9 mouse cellular contexts compared by ENCODE assay signal in genomic region chr2:168268033-168268432, GRCm38 (mm10). TPM values are rescaled to one million over a fixed set of nuclear protein-coding genes. Genes with fewer than 3 reads are reported as not detected.
A peak's percentile ranks its signal among the peaks of the same experiment; 100 is the strongest.
DNase-seq lines count a peak whose midpoint lies in the region; ATAC-seq and TF ChIP-seq lines count a peak whose summit lies in the region.
"Had no signal": no experiment of that assay in that cellular context is flagged by ENCODE, and none has a peak within 500 bp of the region (broad histone marks: within the 10 kb centered on the region; RNA-seq: fewer than 3 reads in every experiment).

No protein-coding gene starts in this region.

- no peaks in the 10 kb centered on the region for H3K36me3 ChIP-seq in forebrain, embryonic 14.5 days (ENCODE audit: control insufficient read depth, insufficient read depth, low read length)
- 0 out of 2 replicates have a peak, but pooled peaks cover 4% of the 10 kb centered on the region for H3K36me3 ChIP-seq in forebrain, embryonic 15.5 days
- no peaks in the 10 kb centered on the region for H3K36me3 ChIP-seq in E14TG2a.4 (ENCODE audit: insufficient read depth, low read length)
- H3K36me3 ChIP-seq in embryonic facial prominence, embryonic 14.5 days (ENCODE audit: control insufficient read depth, insufficient read depth, low read length): no peaks in the 10 kb centered on the region
- H3K36me3 ChIP-seq in stomach, postnatal 0 days (ENCODE audit: control insufficient read depth, insufficient read depth, low read length): no peaks in the 10 kb centered on the region

- no peak overlapping the region for H3K27ac ChIP-seq in forebrain, embryonic 14.5 days (ENCODE audit: low read depth, low read length)
- H3K27ac ChIP-seq in forebrain, embryonic 15.5 days (replicated peaks): no peak overlapping the region
- no peak overlapping the region for H3K27ac ChIP-seq in embryonic facial prominence, embryonic 14.5 days (replicated peaks; ENCODE audit: low read depth, low read length)
- H3K27ac ChIP-seq in stomach, postnatal 0 days (replicated peaks): no peak overlapping the region

- H3K9ac ChIP-seq in forebrain, embryonic 14.5 days (ENCODE audit: low read length): no peak overlapping the region
- H3K9ac ChIP-seq in forebrain, embryonic 15.5 days (replicated peaks): no peak overlapping the region
- no peak overlapping the region for H3K9ac ChIP-seq in embryonic facial prominence, embryonic 14.5 days (ENCODE audit: low read depth, low read length)
- H3K9ac ChIP-seq in stomach, postnatal 0 days (ENCODE audit: low read length): no peak overlapping the region

- H3K4me2 ChIP-seq in forebrain, embryonic 14.5 days (ENCODE audit: low read length): no peak overlapping the region
- H3K4me2 ChIP-seq in forebrain, embryonic 15.5 days (replicated peaks): no peak overlapping the region
- peak overlapping the region; percentile 39; the same call in 1 of the 2 replicates for H3K4me2 ChIP-seq in embryonic facial prominence, embryonic 14.5 days (ENCODE audit: low read depth, low read length)
- H3K4me2 ChIP-seq in stomach, postnatal 0 days (replicated peaks; ENCODE audit: low read depth): no peak overlapping the region

- DNase-seq in forebrain, embryonic 14.5 days (ENCODE audit: low spot score): peak; percentile 36
- DNase-seq in embryonic facial prominence, embryonic 14.5 days (ENCODE audit: low spot score): no peak
- DNase-seq in liver: peak; percentile 45
- DNase-seq in stomach, postnatal 0 days (ENCODE audit: low spot score): peak; percentile 32
- no peak for DNase-seq in left cerebral cortex, adult 8-10 months (ENCODE audit: low spot score in 2 of 2)
- no peak for DNase-seq in T-cell, adult 2 months (ENCODE audit: low spot score)

- no peak for TF ChIP-seq EP300 in stomach, postnatal 0 days (optimal IDR thresholded peaks at IDR 0.05)

- H3K27me3 ChIP-seq in forebrain, embryonic 14.5 days (replicated peaks; ENCODE audit: control insufficient read depth, insufficient read depth, low read length): no peaks in the 10 kb centered on the region
- no peaks in the 10 kb centered on the region for H3K27me3 ChIP-seq in forebrain, embryonic 15.5 days
- peaks cover 70% of the 10 kb centered on the region for H3K27me3 ChIP-seq in E14TG2a.4 (ENCODE audit: insufficient read depth, low read length)
- no peaks in the 10 kb centered on the region for H3K27me3 ChIP-seq in embryonic facial prominence, embryonic 14.5 days (replicated peaks; ENCODE audit: control insufficient read depth, insufficient read depth, low read length)
- no peaks in the 10 kb centered on the region for H3K27me3 ChIP-seq in stomach, postnatal 0 days (ENCODE audit: control insufficient read depth, insufficient read depth, low read length)

- TF ChIP-seq CTCF in E14TG2a.4 (conservative IDR thresholded peaks at IDR 0.05; ENCODE audit: low read length): peak; percentile 88
- TF ChIP-seq CTCF in stomach, postnatal 0 days (IDR thresholded peaks at IDR 0.05; ENCODE audit: low read depth): peak; percentile 68

- 55% methylated on average over 7 of the region's 7 CpGs for WGBS in forebrain, embryonic 14.5 days
- WGBS in forebrain, embryonic 15.5 days: 44% methylated on average over 7 of the region's 7 CpGs
- WGBS in embryonic facial prominence, embryonic 14.5 days: 36% methylated on average over 7 of the region's 7 CpGs
- 32% methylated on average over 7 of the region's 7 CpGs for WGBS in stomach, postnatal 0 days

- H3K4me1 ChIP-seq in forebrain, embryonic 14.5 days (ENCODE audit: control insufficient read depth, insufficient read depth, low read length): no peaks in the 10 kb centered on the region
- H3K4me1 ChIP-seq in forebrain, embryonic 15.5 days: no peaks in the 10 kb centered on the region
- peaks cover 12% of the 10 kb centered on the region for H3K4me1 ChIP-seq in E14TG2a.4 (replicated peaks; ENCODE audit: low read depth, low read length)
- H3K4me1 ChIP-seq in embryonic facial prominence, embryonic 14.5 days (ENCODE audit: control insufficient read depth, insufficient read depth, low read length): no peaks in the 10 kb centered on the region
- H3K4me1 ChIP-seq in stomach, postnatal 0 days (replicated peaks; ENCODE audit: control insufficient read depth, insufficient read depth): no peaks in the 10 kb centered on the region

- no peak overlapping the region for H3K4me3 ChIP-seq in forebrain, embryonic 14.5 days (ENCODE audit: low read depth, low read length)
- no peak overlapping the region for H3K4me3 ChIP-seq in forebrain, embryonic 15.5 days
- H3K4me3 ChIP-seq in E14TG2a.4 (replicated peaks; ENCODE audit: low read length): peak overlapping the region; percentile 71
- H3K4me3 ChIP-seq in embryonic facial prominence, embryonic 14.5 days (ENCODE audit: low read depth, low read length): no peak overlapping the region
- no peak overlapping the region for H3K4me3 ChIP-seq in stomach, postnatal 0 days (ENCODE audit: low read depth, low read length)

- no peaks in the 10 kb centered on the region for H3K9me3 ChIP-seq in forebrain, embryonic 14.5 days (replicated peaks; ENCODE audit: control insufficient read depth, low read length)
- H3K9me3 ChIP-seq in forebrain, embryonic 15.5 days: no peaks in the 10 kb centered on the region
- H3K9me3 ChIP-seq in E14TG2a.4 (ENCODE audit: low read length): no peaks in the 10 kb centered on the region
- no peaks in the 10 kb centered on the region for H3K9me3 ChIP-seq in embryonic facial prominence, embryonic 14.5 days (ENCODE audit: control insufficient read depth, low read length)
- no peaks in the 10 kb centered on the region for H3K9me3 ChIP-seq in stomach, postnatal 0 days (ENCODE audit: control insufficient read depth, low read length)

- no peak for ATAC-seq in forebrain, embryonic 14.5 days
- no peak for ATAC-seq in forebrain, embryonic 15.5 days (replicated peaks)
- peak; percentile 41; the same call in 1 of the 2 replicates for ATAC-seq in embryonic facial prominence, embryonic 14.5 days (ENCODE audit: low read depth)
- ATAC-seq in stomach, postnatal 0 days (ENCODE audit: low FRiP score, low TSS enrichment): no peak

RNA-seq across cellular contexts. Expression of gene Kcng1, which starts 13.5 kb away (rescaled TPM):
- 8.0 and 9.7 TPM in 2 replicates for polyA plus RNA-seq in forebrain, embryonic 14.5 days (2014; fragmentation: Nextera tagmentation; extraction: Ambion mirVana)
- 16.0 and 16.7 TPM in 2 replicates for polyA plus RNA-seq in forebrain, embryonic 15.5 days (2015; fragmentation: Nextera tagmentation; extraction: Ambion mirVana)
- polyA plus RNA-seq in embryonic facial prominence, embryonic 14.5 days (2014; fragmentation: Nextera tagmentation; extraction: Ambion mirVana): 1.1 and 1.4 TPM in 2 replicates
- 0.65 and 1.0 TPM in 2 replicates for polyA plus RNA-seq in stomach, postnatal 0 days (2015; fragmentation: Nextera tagmentation; extraction: Ambion mirVana)
- 10 to 100 TPM; 20.9 to 27.9 (median 26.2) TPM for total RNA-seq in left cerebral cortex, adult 8-10 months (2022)
- total RNA-seq: MEL had no signal

RNA-seq across cellular contexts. Expression of gene Mocs3, which starts 37.6 kb away (rescaled TPM):
- 9.1 and 9.7 TPM in 2 replicates for polyA plus RNA-seq in forebrain, embryonic 14.5 days (2014; fragmentation: Nextera tagmentation; extraction: Ambion mirVana)
- polyA plus RNA-seq in forebrain, embryonic 15.5 days (2015; fragmentation: Nextera tagmentation; extraction: Ambion mirVana): 10.2 and 10.3 TPM in 2 replicates
- 8.8 and 8.9 TPM in 2 replicates for polyA plus RNA-seq in embryonic facial prominence, embryonic 14.5 days (2014; fragmentation: Nextera tagmentation; extraction: Ambion mirVana)
- polyA plus RNA-seq in stomach, postnatal 0 days (2015; fragmentation: Nextera tagmentation; extraction: Ambion mirVana): 6.3 and 8.1 TPM in 2 replicates
- 10 to 100 TPM; 16.9 to 19.6 (median 19.2) TPM for total RNA-seq in left cerebral cortex, adult 8-10 months (2022)

RNA-seq across cellular contexts. Expression of gene Dpm1, which starts 37.6 kb away (rescaled TPM):
- polyA plus RNA-seq in forebrain, embryonic 14.5 days (2014; fragmentation: Nextera tagmentation; extraction: Ambion mirVana): 51.1 and 71.7 TPM in 2 replicates
- 63.2 and 74.5 TPM in 2 replicates for polyA plus RNA-seq in forebrain, embryonic 15.5 days (2015; fragmentation: Nextera tagmentation; extraction: Ambion mirVana)
- 84.6 and 86.6 TPM in 2 replicates for polyA plus RNA-seq in embryonic facial prominence, embryonic 14.5 days (2014; fragmentation: Nextera tagmentation; extraction: Ambion mirVana)
- polyA plus RNA-seq in stomach, postnatal 0 days (2015; fragmentation: Nextera tagmentation; extraction: Ambion mirVana): 126 and 138 TPM in 2 replicates
- 10 to 100 TPM; 44.0 to 64.1 (median 57.8) TPM for total RNA-seq in left cerebral cortex, adult 8-10 months (2022)

RNA-seq across cellular contexts. Expression of gene Gm20716, which starts 37.9 kb away (rescaled TPM):
- polyA plus RNA-seq in forebrain, embryonic 14.5 days (2014; fragmentation: Nextera tagmentation; extraction: Ambion mirVana): 26.3 and 26.7 TPM in 2 replicates
- polyA plus RNA-seq in forebrain, embryonic 15.5 days (2015; fragmentation: Nextera tagmentation; extraction: Ambion mirVana): 26.0 and 28.0 TPM in 2 replicates
- polyA plus RNA-seq in embryonic facial prominence, embryonic 14.5 days (2014; fragmentation: Nextera tagmentation; extraction: Ambion mirVana): 21.5 and 22.0 TPM in 2 replicates
- polyA plus RNA-seq in stomach, postnatal 0 days (2015; fragmentation: Nextera tagmentation; extraction: Ambion mirVana): 4.9 and 5.5 TPM in 2 replicates
- 10 to 100 TPM; 33.4 to 47.7 (median 40.3) TPM for total RNA-seq in left cerebral cortex, adult 8-10 months (2022)

Comparison
In these comparisons a context has a peak if more than half of its experiments do, and no peak if none do; other contexts are left out.
1. DNase-seq: peak in forebrain, embryonic 14.5 days (single experiment), liver (single experiment) and stomach, postnatal 0 days (single experiment); none in embryonic facial prominence, embryonic 14.5 days (single experiment), left cerebral cortex, adult 8-10 months (0 of 2) and T-cell, adult 2 months (single experiment).